Mouse (Mus musculus) kidney, adult 2 months (tissue): ENCODE results near the gene Hpn. TPM values are rescaled to one million over a fixed set of nuclear protein-coding genes. Genes with fewer than 3 reads are reported as not detected.

Source experiments
- DNase-seq: peaks from one replicate; pipeline ENCODE4 v3.0.0; 2021
- H3K27ac ChIP-seq: fragments of 200-500 bp; 2 replicates; pipeline ENCODE4 v1.5.1; 2012; ENCODE audit warnings: low read depth, low read length, control low read depth, inconsistent platforms; ENCODE audit not compliant: insufficient read depth
- H3K27me3 ChIP-seq: fragments of 200-500 bp; replicated peaks from 2 replicates; pipeline ENCODE4 v1.6.1; 2012; ENCODE audit warnings: mild to moderate bottlenecking, moderate library complexity, low read length, inconsistent platforms; ENCODE audit not compliant: control insufficient read depth, insufficient read depth
- H3K36me3 ChIP-seq: fragments of 200-500 bp; 2 replicates; pipeline ENCODE4 v1.6.1; 2012; ENCODE audit warnings: mild to moderate bottlenecking, moderate library complexity, low read length, inconsistent platforms; ENCODE audit not compliant: control insufficient read depth, insufficient read depth
- H3K4me1 ChIP-seq: fragments of 200-500 bp; 2 replicates; pipeline ENCODE4 v1.6.1; 2011; ENCODE audit warnings: low read length; ENCODE audit not compliant: control insufficient read depth, insufficient read depth
- H3K4me3 ChIP-seq: fragments of 200-500 bp; 2 replicates; pipeline ENCODE4 v1.5.1; 2011; ENCODE audit warnings: mild to moderate bottlenecking, low read depth, low read length, control low read depth; ENCODE audit not compliant: insufficient read depth
- CTCF ChIP-seq: fragments of 200-500 bp; conservative IDR thresholded peaks from 2 replicates; pipeline ENCODE4 v1.5.1; 2011; ENCODE audit warnings: low read depth, mild to moderate bottlenecking, control low read depth, low read length, moderate library complexity, mixed read lengths; ENCODE audit not compliant: insufficient read depth, insufficient read length
- POLR2A ChIP-seq: fragments of 200-500 bp; IDR thresholded peaks from one replicate; pipeline ENCODE4 v1.6.1; 2011; ENCODE audit warnings: low read depth, low read length, control low read depth
- WGBS: fragments of 180-500 bp; shearing (Covaris S2); methylation state at CpG from one replicate; pipeline ENCODE4 v1.1.7; 2018; 5-methylcytosine and 5-hydroxymethylcytosine counted together
- polyA plus RNA-seq: library from polyadenylated mRNA; depleted of rRNA; stranded (reverse); fragments of >200 nt; gene quantifications from 2 replicates; pipeline ENCODE4 v1.2.3, GENCODE M21; 2012

Gene Hpn
- polyA plus RNA-seq, 1 experiment: 626 TPM

DNA sequence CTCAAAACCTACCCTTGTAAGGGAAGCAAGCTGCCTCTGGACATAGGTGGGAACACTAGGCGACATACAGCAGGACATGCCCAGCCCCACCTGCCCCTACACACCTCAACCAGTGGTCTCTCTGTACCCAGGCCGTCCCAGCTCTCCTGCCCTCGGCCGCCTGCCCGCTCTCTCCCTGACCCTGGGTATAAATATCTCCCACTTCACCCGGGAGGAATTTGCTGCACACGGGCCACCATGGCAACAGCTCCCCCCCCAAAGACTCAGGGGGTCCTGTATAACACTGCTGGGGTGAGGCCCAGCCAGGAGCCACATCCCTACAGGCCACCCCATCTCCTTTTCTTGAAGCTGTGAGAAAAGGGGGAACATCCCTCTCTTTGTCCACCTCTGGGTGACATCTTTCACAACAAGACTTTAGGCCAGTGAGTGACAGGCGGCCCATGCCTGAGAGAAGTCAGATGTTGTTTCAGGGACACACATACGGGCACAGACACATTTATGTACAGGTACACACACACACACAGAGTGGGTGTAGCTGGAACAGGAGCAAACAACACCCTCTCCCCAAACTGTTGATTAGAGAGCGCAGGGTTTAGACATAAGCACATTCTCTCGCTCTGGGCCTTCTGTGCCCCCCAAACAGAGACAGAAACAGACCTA, 60.3 kb downstream of the Hpn start:
- Histone ChIP-seq H3K27me3 (no peaks in the 10 kb centered on the region), H3K36me3 (no peaks in the 10 kb centered on the region), H3K4me1 (no peaks in the 10 kb centered on the region), H3K27ac (peak overlapping the region; percentile 79), H3K4me3 (peak overlapping the region; percentile 35)
- TF ChIP-seq POLR2A: no peak
- no peak for TF ChIP-seq CTCF
- WGBS: 59% methylated on average over 11 of the region's 11 CpGs
- DNase-seq: no peak

DNA sequence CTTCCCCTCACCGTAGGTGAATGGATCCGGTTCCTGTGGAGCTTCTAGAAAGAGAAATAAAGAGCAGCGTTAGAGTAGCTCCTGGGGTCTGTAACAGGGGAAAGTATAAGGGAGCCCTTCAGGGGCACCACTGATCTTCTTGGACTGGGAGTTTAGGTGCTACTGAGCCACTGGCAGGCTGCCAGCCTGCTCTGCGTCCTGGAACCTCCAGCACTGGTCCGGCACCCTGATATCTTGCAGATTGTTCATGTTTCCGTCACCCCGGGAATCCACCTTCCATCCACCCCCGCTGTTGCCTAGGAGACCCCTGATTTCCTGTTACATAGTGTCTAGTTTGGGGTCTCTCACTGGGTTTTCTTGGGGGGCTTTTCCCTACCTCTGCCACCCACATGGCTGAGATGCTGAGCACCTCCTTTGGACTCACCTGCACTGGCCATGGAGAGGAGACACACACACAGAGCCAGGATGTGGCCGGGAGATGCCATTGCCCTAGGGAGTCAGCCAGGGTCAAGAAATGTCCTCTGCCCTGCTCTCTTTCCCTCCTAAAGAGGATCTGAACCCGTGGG, 61.1 kb downstream of the Hpn start:
- no peak overlapping the region for H3K4me3 ChIP-seq
- no peaks in the 10 kb centered on the region for H3K36me3 ChIP-seq
- WGBS: 41% methylated on average over 10 of the region's 10 CpGs
- H3K27me3 ChIP-seq: no peaks in the 10 kb centered on the region
- no peaks in the 10 kb centered on the region for H3K4me1 ChIP-seq
- TF ChIP-seq CTCF: no peak
- no peak for TF ChIP-seq POLR2A
- no peak for DNase-seq
- no peak overlapping the region for H3K27ac ChIP-seq

GRCm38 (mm10) chr7:31052636-31053434, 62.3 kb downstream of the Hpn start:
- TF ChIP-seq POLR2A: no peak
- no peak for TF ChIP-seq CTCF
- H3K27me3 ChIP-seq: no peaks in the 10 kb centered on the region
- no peak for DNase-seq
- no peak overlapping the region for H3K27ac ChIP-seq
- 11% methylated on average over 34 of the region's 34 CpGs for WGBS
- H3K36me3 ChIP-seq: no peaks in the 10 kb centered on the region
- no peaks in the 10 kb centered on the region for H3K4me1 ChIP-seq
- no peak overlapping the region for H3K4me3 ChIP-seq

DNA sequence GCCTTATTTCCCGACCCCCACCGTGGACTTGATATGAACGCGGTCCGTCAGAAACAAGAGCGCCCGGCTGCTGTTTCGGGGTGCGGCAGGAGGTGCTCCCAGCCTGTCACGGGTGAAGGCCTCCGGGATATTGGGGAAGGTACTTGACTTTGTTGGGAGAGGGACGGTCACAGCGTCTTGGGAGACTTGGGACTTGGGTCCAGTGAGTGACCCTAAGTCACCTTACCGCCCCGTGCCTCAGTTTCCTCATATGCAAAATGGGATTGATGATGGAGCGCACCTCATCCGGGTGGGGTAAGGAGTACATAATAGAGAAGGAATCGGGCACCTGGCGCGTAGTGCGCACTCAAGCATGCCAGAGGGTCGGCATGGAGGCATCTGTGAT, 62.8 kb downstream of the Hpn start:
- Histone ChIP-seq H3K4me3 (no peak overlapping the region), H3K4me1 (no peaks in the 10 kb centered on the region), H3K27ac (no peak overlapping the region), H3K27me3 (no peaks in the 10 kb centered on the region), H3K36me3 (no peaks in the 10 kb centered on the region)
- no peak for DNase-seq
- 13% methylated on average over 22 of the region's 22 CpGs for WGBS
- TF ChIP-seq POLR2A: no peak
- no peak for TF ChIP-seq CTCF

- no peak for DNase-seq
- Histone ChIP-seq H3K4me1 (no peaks in the 10 kb centered on the region), H3K27ac (no peak within 1 kb of the TSS), H3K36me3 (no peaks in the 10 kb centered on the region), H3K4me3 (no peak within 1 kb of the TSS), H3K27me3 (no peaks in the 10 kb centered on the region)
- 5% methylated on average over 27 of the region's 28 CpGs for WGBS
- TF ChIP-seq POLR2A (no peak), CTCF (no peak)
Observed at GRCm38 (mm10) chr7:31051321-31052021, 63.6 kb downstream of the Hpn start, which contains the start of gene Fxyd7. TSS of gene Fxyd7 (minus strand) at chr7:31051467.

GRCm38 (mm10) chr7:31050921-31051320, 64.2 kb downstream of the Hpn start:
- no peaks in the 10 kb centered on the region for H3K27me3 ChIP-seq
- no peak for DNase-seq
- no peak overlapping the region for H3K27ac ChIP-seq
- H3K36me3 ChIP-seq: no peaks in the 10 kb centered on the region
- H3K4me1 ChIP-seq: no peaks in the 10 kb centered on the region
- 8% methylated on average over 9 of the region's 9 CpGs for WGBS
- no peak overlapping the region for H3K4me3 ChIP-seq
- TF ChIP-seq CTCF (no peak), POLR2A (no peak)

DNA sequence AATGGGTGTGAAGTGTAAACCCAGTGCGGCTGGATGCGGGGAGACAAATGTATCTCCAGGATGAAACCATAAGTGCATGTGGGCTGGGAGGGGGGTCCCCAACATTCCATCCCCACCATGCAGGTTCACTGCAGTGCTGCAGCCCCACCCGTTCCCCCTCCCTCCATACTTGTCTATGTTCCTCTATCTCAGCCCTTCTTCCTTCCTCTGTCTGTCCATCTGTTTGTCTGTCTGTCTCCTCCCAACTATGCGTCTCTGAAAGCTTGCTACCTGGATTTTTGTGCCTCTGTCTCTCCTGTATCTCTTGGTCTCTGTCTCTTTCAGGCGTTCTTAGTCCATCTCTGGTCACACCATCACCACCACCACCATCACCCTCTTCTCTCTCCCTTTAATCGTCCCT, 64.6 kb downstream of the Hpn start:
- Histone ChIP-seq H3K27me3 (no peaks in the 10 kb centered on the region), H3K27ac (no peak overlapping the region), H3K4me1 (no peaks in the 10 kb centered on the region), H3K36me3 (no peaks in the 10 kb centered on the region), H3K4me3 (no peak overlapping the region)
- 10% methylated on average over 6 of the region's 6 CpGs for WGBS
- TF ChIP-seq POLR2A (no peak), CTCF (no peak)
- DNase-seq: no peak
